Mouse (Mus musculus): ENCODE data around the gene Cd209a.

GRCm38 (mm10) chr8:3720551-3720950 lies 28.2 kb downstream of the Cd209a start, which contains the start of gene Clec4g:
- TF ChIP-seq CTCF (IDR thresholded peaks at IDR 0.05; ENCODE audit: low read depth, low read length) (no peak), GATA1 (IDR thresholded peaks at IDR 0.05; ENCODE audit: borderline replicate concordance, low read length) (no peak), POLR2AphosphoS5 (IDR thresholded peaks at IDR 0.05; ENCODE audit: insufficient replicate concordance, low read depth, low read length) (no peak), TAL1 (conservative IDR thresholded peaks at IDR 0.05; ENCODE audit: low read depth, low read length) (no peak)
